Mouse (Mus musculus): ENCODE measurements around the gene Lnx2. TPM values are rescaled to one million over a fixed set of nuclear protein-coding genes. Genes with fewer than 3 reads are reported as not detected.

Gene Lnx2
- total RNA-seq (2012; rRNA removed), result 8.5 and 11.6 TPM in 2 replicates

- H3K27ac ChIP-seq (ENCODE audit: insufficient read depth, low read depth, low read length, poor library complexity, severe bottlenecking), result peak within 1 kb of the TSS; percentile 68
- no peaks in the 10 kb centered on the region for H3K9me3 ChIP-seq (ENCODE audit: control insufficient read depth, insufficient read depth, low read depth, low read length)
- TF ChIP-seq CHD2 (IDR thresholded peaks at IDR 0.05; ENCODE audit: low read depth, low read length), result peak; percentile 68
- TF ChIP-seq HCFC1 (IDR thresholded peaks at IDR 0.05; ENCODE audit: borderline replicate concordance, insufficient read depth, low read length), result peak; percentile 60; the same call in 1 of the 2 replicates
- no peak for TF ChIP-seq MAFK (IDR thresholded peaks at IDR 0.05; ENCODE audit: insufficient read depth, low read depth, low read length)
- in situ Hi-C loops (cut with MboI; ENCODE audit: low sequenced_read_pairs in 2 of 2, unreplicated experiment in 2 of 2), result no loop called here
- peak; percentile 97 for DNase-seq (ENCODE audit: low read depth, low spot score)
- peaks cover 0 to 15% of the 10 kb centered on the region in 2 experiments; a peak in 3 of 4 replicates for H3K4me1 ChIP-seq (ENCODE audit: control insufficient read depth in 2 of 2, insufficient read depth in 2 of 2, low read length in 2 of 2, poor library complexity in 1 of 2)
- H3K9ac ChIP-seq (ENCODE audit: insufficient read depth, low read depth, low read length, poor library complexity, severe bottlenecking), result peak within 1 kb of the TSS; percentile 89
- H3K4me3 ChIP-seq (ENCODE audit: insufficient read depth in 1 of 2, low read depth in 1 of 2, low read length in 2 of 2, poor library complexity in 1 of 2, severe bottlenecking in 1 of 2), result peak within 1 kb of the TSS; percentile 88 to 92
- H3K36me3 ChIP-seq (ENCODE audit: control insufficient read depth, insufficient read depth, low read length, poor library complexity, severe bottlenecking), result peaks cover 3% of the 10 kb centered on the region
Measured at GRCm38 (mm10) chr5:147076026-147076798, at the start of gene Lnx2. Gene Lnx2, minus strand, starts transcription at chr5:147076586.

GRCm38 (mm10) chr5:147125542-147126185 is 49.3 kb upstream of the Lnx2 start:
- Histone ChIP-seq H3K27ac (ENCODE audit: insufficient read depth, low read depth, low read length, poor library complexity, severe bottlenecking) (no peak overlapping the region), H3K9me3 (ENCODE audit: control insufficient read depth, insufficient read depth, low read depth, low read length) (no peaks in the 10 kb centered on the region), H3K9ac (ENCODE audit: insufficient read depth, low read depth, low read length, poor library complexity, severe bottlenecking) (no peak overlapping the region), H3K4me3 (ENCODE audit: insufficient read depth in 1 of 2, low read depth in 1 of 2, low read length in 2 of 2, poor library complexity in 1 of 2, severe bottlenecking in 1 of 2) (no peak overlapping the region), H3K36me3 (ENCODE audit: control insufficient read depth, insufficient read depth, low read length, poor library complexity, severe bottlenecking) (no peaks in the 10 kb centered on the region), H3K4me1 (ENCODE audit: control insufficient read depth in 2 of 2, insufficient read depth in 2 of 2, low read length in 2 of 2, poor library complexity in 1 of 2) (no peaks in the 10 kb centered on the region)
- TF ChIP-seq HCFC1 (IDR thresholded peaks at IDR 0.05; ENCODE audit: borderline replicate concordance, insufficient read depth, low read length) (no peak), MAFK (IDR thresholded peaks at IDR 0.05; ENCODE audit: insufficient read depth, low read depth, low read length) (no peak), CHD2 (IDR thresholded peaks at IDR 0.05; ENCODE audit: low read depth, low read length) (no peak), ZNF384 (IDR thresholded peaks at IDR 0.05; ENCODE audit: low read depth, low read length) (no peak)
- in situ Hi-C loops (cut with MboI; ENCODE audit: low sequenced_read_pairs in 2 of 2, unreplicated experiment in 2 of 2), result no loop called here
- DNase-seq (ENCODE audit: low read depth, low spot score), result no peak

GRCm38 (mm10) chr5:147124794-147125193 is 48.4 kb upstream of the Lnx2 start:
- Histone ChIP-seq H3K9me3 (ENCODE audit: control insufficient read depth, insufficient read depth, low read depth, low read length) (no peaks in the 10 kb centered on the region), H3K9ac (ENCODE audit: insufficient read depth, low read depth, low read length, poor library complexity, severe bottlenecking) (no peak overlapping the region), H3K27ac (ENCODE audit: insufficient read depth, low read depth, low read length, poor library complexity, severe bottlenecking) (no peak overlapping the region), H3K4me3 (ENCODE audit: insufficient read depth in 1 of 2, low read depth in 1 of 2, low read length in 2 of 2, poor library complexity in 1 of 2, severe bottlenecking in 1 of 2) (no peak overlapping the region), H3K4me1 (ENCODE audit: control insufficient read depth in 2 of 2, insufficient read depth in 2 of 2, low read length in 2 of 2, poor library complexity in 1 of 2) (no peaks in the 10 kb centered on the region), H3K36me3 (ENCODE audit: control insufficient read depth, insufficient read depth, low read length, poor library complexity, severe bottlenecking) (no peaks in the 10 kb centered on the region)
- in situ Hi-C loops (cut with MboI; ENCODE audit: low sequenced_read_pairs in 2 of 2, unreplicated experiment in 2 of 2), result loop anchor here in 1 of 2 experiments (25.0 kb wide), 1 partner anchor 113 kb away; no protein-coding TSS in a partner anchor
- TF ChIP-seq ZC3H11A (IDR thresholded peaks at IDR 0.05; ENCODE audit: borderline replicate concordance, low read depth, low read length) (no peak), ZNF384 (IDR thresholded peaks at IDR 0.05; ENCODE audit: low read depth, low read length) (no peak), HCFC1 (IDR thresholded peaks at IDR 0.05; ENCODE audit: borderline replicate concordance, insufficient read depth, low read length) (no peak), CHD2 (IDR thresholded peaks at IDR 0.05; ENCODE audit: low read depth, low read length) (no peak), MAFK (IDR thresholded peaks at IDR 0.05; ENCODE audit: insufficient read depth, low read depth, low read length) (no peak)
- DNase-seq (ENCODE audit: low read depth, low spot score), result no peak

GRCm38 (mm10) chr5:147121146-147121545 is 44.8 kb upstream of the Lnx2 start:
- in situ Hi-C loops (cut with MboI; ENCODE audit: low sequenced_read_pairs in 2 of 2, unreplicated experiment in 2 of 2), result loop anchor here in 1 of 2 experiments (25.0 kb wide), 1 partner anchor 116 kb away; no protein-coding TSS in a partner anchor
- H3K36me3 ChIP-seq (ENCODE audit: control insufficient read depth, insufficient read depth, low read length, poor library complexity, severe bottlenecking), result no peaks in the 10 kb centered on the region
- H3K4me1 ChIP-seq (ENCODE audit: control insufficient read depth in 2 of 2, insufficient read depth in 2 of 2, low read length in 2 of 2, poor library complexity in 1 of 2), result no peaks in the 10 kb centered on the region
- H3K27ac ChIP-seq (ENCODE audit: insufficient read depth, low read depth, low read length, poor library complexity, severe bottlenecking), result no peak overlapping the region
- H3K9ac ChIP-seq (ENCODE audit: insufficient read depth, low read depth, low read length, poor library complexity, severe bottlenecking), result no peak overlapping the region
- no peak overlapping the region for H3K4me3 ChIP-seq (ENCODE audit: insufficient read depth in 1 of 2, low read depth in 1 of 2, low read length in 2 of 2, poor library complexity in 1 of 2, severe bottlenecking in 1 of 2)
- DNase-seq (ENCODE audit: low read depth, low spot score), result peak; percentile 51
- TF ChIP-seq ZC3H11A (IDR thresholded peaks at IDR 0.05; ENCODE audit: borderline replicate concordance, low read depth, low read length), result peak; percentile 77; the same call in 1 of the 2 replicates
- TF ChIP-seq HCFC1 (IDR thresholded peaks at IDR 0.05; ENCODE audit: borderline replicate concordance, insufficient read depth, low read length), result no peak
- no peaks in the 10 kb centered on the region for H3K9me3 ChIP-seq (ENCODE audit: control insufficient read depth, insufficient read depth, low read depth, low read length)

Measured in ES-E14 (cell line).